Mouse (Mus musculus): ENCODE measurements around the gene Rab8b. TPM values are rescaled to one million over a fixed set of nuclear protein-coding genes. Genes with fewer than 3 reads are reported as not detected.

Gene Rab8b
- 10 to 100 TPM in 1 of 2 experiments, 1 to 10 TPM in 1; 9.5 to 10.3 TPM for total RNA-seq (2021)

DNA sequence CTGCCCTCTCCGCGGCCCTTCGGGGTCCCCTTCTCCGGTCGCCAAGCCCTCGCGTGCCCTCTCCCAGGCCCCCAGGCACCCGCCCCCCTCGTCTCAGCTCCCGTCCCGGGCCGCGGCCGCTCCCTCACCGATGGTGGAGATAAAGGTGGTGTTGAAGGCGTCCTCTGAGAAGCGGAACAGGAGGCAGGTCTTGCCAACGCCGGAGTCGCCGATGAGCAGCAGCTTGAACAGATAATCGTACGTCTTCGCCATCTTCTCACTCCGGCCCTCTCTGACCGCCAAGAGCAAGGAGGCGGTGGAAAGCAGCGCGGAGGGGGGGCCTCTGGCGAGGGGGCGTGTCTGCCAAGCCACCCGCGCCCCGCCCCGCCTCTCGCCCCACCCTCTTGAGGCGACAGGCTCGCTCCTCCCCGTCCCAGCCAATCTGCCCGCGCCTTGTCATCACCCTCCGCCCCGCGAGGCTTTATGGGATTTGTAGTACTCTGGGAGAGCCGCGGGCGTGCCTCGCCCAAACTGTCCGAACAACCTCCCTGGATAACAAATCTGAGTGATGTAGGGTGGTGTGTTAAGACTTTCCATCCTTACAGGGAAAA lies at the start of gene Rab8b:
TSS of gene Rab8b (minus strand) at position 306 of the 590 bp plus-strand sequence.
- intact Hi-C loops (cut with DNase I) = loop anchor here (5.0 kb wide), 2 partner anchors 42 to 87 kb away; partner anchors contain the start of gene Aph1c
- DNase-seq = peak; percentile 94 to 95

DNA sequence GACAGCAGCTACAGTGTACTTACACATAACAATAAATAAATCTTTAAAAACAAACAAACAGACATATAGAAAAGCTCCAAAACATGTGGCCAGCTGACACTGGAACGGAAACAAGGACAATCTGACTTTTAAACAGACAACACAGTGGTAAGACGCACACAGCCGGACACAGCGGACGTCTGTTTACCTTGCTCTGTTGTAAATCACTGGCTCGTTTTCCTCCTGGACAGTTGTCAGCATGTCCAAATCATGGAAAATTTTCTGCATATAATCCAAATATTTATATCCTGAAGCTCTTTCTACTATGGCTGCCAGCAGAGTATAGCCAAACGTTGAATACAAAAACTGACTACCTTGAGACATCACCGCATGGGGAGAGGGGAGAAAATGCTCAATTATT lies 48.0 kb upstream of the Rab8b start:
- DNase-seq = no peak
- intact Hi-C loops (cut with DNase I) = no loop called here

DNA sequence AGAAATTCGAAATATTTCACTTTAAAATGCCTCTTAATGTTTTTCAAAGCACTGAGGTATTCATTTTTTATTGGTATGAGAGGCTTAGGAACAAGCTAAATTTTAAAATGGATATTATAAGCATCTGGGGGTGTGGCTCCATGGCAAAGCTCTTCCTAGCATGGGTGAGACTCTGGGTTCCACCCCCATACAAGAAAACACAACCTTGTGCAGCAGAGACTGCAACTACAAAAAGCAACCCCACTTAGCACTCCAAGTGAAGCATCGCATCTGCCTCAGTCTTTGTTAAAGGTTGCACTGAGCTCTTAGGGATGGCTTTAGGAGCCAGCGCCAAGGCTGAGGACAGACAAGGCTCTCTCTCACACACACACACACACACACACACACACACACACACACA lies 42.0 kb upstream of the Rab8b start:
- DNase-seq = no peak
- intact Hi-C loops (cut with DNase I) = no loop called here

DNA sequence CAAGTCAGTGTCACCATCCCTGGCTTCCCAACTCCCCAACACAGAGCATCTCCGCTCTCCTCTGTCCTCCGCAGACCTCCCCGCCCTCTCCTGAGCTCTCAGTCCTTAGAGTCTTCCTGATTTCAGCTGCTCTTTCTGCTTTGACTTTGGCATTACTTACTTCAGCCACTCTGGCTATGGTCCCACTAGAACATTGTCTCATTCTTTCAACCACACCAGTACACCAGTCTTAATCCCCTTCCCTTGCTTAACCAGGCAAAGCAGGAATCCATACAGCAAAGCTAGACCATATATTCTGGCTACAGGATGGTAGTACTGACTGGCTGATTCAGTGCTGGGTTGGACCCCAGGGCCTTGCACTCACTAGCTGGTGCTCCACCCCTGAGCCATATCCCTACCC lies 38.0 kb upstream of the Rab8b start:
- no peak for DNase-seq
- intact Hi-C loops (cut with DNase I) = no loop called here

DNA sequence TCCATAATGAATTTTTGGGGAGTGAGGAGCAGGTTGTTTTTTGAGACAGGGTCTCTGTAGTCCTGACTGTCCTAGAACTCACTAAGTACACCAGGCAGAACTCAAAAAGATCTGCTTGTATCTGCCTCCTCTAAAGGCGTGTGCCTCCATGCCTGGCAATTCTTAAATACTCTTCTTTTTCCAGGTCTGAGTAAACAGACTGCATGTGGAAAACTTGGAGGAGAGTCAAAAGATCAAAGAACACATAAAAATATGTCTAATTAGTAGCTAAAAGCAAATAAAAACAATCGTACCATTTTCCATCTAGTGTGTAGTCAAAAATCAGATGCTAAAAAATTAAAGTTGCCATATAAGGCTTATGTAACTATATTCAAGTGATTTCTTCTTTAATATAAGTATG lies 33.4 kb upstream of the Rab8b start:
- no peak for DNase-seq
- intact Hi-C loops (cut with DNase I) = no loop called here

DNA sequence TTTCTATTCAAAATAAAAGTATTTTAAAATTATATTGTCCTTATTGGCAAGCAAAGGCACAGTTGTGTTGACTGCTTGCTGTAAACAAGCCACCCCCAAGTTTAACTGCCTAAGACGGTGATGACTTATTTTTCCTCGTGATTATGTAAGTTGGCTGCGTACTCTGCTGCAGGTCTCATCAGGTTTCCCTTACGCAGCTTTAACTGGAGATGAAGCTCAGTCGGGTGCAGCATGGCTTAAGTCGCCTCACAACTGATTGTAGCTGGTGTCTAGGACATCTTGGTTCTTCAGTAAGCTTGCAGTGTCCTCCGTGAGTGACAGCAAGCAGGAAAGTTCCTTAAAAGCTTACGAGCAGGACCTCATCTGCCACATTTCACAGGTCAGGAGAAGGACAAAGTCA lies 32.8 kb upstream of the Rab8b start:
- intact Hi-C loops (cut with DNase I) = no loop called here
- no peak for DNase-seq

DNA sequence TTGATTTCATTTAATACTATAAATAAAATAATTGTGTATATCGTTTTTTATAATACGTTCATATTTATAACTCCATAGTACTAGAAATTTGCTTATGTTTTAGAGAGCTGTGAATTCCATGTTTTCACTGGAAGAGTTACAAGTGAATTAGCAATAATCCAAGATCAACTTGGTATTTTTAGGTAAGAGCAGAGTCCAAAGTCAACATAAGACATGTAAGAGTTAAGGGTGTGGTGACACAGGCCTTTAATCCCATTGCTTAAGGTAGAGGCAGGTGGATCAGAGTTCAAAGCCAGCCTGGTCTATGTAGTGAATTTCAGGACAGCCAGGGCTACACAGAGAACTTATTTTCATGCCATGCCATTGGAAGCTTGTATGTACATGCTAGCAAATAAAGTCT lies 29.0 kb upstream of the Rab8b start:
- intact Hi-C loops (cut with DNase I) = no loop called here
- no peak for DNase-seq

DNA sequence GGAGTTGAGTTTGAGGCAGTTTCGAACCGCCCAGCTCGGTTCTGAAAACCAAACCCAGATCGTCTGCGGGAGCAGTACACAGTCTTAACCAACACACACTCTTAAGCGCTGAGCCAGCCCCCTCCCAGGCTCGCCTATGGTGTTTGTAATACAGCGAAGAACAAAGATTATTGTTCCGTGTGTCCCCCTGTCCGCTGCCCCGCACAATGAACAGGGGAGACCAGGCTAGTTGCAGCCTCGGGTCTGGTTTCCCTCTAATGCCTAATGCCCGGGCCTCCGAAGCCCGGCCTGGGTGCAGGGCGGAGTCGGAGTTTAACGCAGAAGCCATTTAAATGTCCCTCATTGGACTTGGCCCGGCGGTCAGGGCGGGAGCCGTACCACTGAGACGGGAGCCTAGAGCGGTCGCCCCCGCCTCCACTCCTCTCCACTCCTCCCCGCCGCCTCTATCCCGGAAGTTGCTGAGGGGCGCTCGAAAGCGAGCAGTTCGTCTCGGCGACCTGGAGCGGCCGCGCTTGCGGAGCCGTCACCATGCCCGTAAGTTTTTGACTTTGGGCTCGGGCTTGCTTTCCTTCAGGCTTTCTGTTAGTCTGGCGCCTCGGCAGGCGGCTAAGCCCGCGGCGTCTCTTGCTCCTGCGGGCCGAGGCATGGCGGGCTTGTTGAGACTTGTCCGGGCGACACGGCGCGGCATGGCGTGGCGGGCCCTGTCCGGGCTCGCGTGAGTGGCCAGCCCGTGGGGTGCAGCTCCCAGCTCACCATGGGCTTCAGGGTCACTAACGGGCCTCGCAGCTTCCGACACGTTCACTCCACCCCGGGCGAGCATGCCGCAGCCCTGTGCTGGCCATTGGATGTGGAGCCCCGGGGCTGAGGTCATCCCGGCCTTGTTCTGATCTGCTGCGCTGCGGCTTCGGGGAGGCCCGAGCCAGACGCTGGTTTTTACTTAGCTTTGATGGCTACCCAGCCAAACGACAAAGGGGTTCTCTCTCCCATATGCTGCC lies 26.5 kb upstream of the Rab8b start, which contains the start of gene Rps27l:
TSS of gene Rps27l (plus strand) at position 440 of the 995 bp plus-strand sequence.
- intact Hi-C loops (cut with DNase I) = loop anchor here (2.0 kb wide), 1 partner anchor 29 kb away; the partner anchor contains the start of gene Lactb
- DNase-seq = peak; percentile 95

DNA sequence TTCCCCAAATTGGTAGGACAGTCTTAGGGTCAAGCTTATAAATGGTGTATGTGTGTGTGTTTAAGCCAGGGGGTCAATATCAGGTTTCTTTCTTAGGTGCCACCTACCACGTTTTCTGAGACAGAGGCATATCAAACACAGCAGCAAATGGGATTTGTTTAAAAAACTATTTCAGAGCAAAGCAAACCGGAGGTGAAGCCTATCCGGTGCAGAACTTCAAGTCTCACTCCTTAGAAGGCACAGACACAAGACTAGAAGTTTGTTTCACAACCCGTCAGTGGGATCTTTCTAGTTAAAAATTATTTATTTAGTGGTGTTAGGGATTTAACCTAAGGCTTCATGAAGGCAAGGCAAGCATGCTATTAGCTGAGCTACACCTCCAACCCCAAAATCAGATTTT lies 25.7 kb upstream of the Rab8b start:
- intact Hi-C loops (cut with DNase I) = no loop called here
- no peak for DNase-seq

DNA sequence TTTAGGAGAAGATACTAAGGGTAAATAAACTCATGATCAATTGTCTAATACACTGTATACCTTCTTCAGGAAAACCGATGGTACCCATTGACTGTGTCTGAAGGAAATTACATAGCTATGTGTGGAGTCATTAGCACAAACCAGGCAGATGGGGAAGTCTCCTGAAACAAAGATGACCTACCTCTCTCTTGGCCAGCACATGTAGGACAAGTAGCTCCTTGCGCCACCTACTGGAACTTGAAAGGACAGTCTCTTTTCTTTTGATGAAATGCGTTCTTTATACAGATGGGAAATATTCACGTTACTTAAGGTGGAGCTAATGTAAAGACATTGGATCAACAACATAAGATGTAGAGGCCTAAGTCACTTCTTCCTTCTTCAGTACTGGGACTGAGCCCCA lies 19.3 kb upstream of the Rab8b start:
- intact Hi-C loops (cut with DNase I) = loop anchor here (1.0 to 10.0 kb wide), 4 partner anchors 82 to 293 kb away; no protein-coding TSS in a partner anchor
- DNase-seq = peak in 1 of 2 experiments; percentile 23

DNA sequence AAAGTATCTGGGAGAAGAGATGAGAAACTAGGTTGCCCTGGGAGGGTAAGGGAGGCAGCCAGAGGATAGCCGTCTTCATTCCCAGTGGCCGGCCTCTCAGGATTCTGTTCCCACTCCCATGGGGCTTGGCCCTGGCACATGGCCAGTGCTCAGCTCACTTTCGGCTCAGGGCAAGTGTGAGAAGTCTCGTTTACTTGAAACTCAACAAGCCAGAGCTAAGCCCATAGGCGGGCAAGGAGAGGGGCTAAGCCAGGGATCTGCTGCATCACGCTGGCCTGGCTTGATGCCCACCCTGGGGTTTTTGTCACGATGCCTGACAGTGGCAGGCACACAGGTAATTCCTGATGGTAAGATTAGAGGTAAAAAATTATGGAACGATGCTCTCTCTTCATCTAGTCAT lies 18.0 kb upstream of the Rab8b start:
- intact Hi-C loops (cut with DNase I) = loop anchor here (5.0 to 10.0 kb wide), 3 partner anchors 80 to 233 kb away; no protein-coding TSS in a partner anchor
- DNase-seq = peak in 1 of 2 experiments; percentile 57

DNA sequence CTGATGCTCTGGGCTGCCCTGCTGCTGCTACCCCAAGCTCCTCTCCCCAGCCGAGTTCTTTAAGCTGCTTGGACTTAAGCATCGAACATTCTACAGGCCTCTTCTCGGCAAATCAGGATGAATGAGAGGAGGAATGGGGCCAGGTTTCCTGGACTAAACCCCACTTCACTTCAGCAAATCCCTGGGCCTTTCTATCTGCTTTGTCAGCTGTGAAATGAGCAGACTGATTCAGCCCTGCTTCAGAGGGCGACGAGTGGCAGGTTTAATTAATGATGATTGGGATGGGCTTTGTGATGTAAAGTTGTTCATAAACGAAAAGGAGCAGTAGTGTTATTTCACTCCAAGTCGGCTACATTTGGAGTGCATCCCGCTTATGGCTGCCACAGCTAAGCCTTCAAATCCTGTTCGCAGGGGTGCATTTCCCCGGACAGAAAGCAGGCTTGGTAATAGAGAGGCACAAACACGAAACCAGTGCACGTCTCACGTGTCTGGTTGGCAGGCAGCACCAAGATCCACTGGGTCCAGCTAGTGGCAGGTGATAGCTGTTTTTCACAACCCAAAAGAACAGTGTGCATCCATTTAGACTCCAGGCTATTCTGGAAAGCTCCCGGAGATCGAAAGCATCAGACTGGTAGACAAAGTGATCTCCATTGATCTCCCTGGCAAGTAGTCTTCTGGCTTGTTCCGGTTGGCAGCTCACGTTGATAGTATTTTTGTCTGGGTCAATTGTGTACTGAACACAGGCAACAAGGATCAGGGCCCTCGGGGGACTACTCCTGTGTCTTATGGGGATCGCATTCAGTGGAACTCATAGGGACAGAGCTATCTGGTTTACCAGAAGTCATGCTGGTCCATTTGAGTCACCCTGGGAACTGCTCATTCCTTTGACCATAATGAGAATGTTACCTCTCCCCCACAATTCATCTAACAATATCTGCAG lies 14.7 kb upstream of the Rab8b start:
- intact Hi-C loops (cut with DNase I) = loop anchor here (10.0 kb wide), 1 partner anchor 229 kb away; no protein-coding TSS in a partner anchor
- DNase-seq = no peak

DNA sequence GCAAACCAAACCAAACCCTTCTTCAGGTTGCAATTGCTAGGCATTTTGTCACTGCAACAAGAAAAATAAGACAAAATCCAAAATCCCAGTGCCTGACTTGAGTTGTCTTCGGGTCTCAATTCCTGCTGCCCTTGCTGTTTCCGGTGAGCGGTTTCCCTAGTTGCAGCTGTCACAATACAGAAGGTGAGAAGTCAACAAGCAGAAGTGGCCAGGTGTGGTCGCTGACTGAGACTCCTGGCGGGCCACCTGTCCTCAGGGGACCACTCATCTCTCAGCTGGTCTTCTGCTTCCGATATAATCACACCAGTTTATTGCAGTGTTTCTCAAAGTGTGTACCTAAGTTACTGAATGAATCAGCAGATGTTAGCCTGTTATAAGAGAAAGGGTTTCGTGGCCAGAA lies 10.9 kb upstream of the Rab8b start:
- intact Hi-C loops (cut with DNase I) = loop anchor here (10.0 kb wide), 1 partner anchor 226 kb away; no protein-coding TSS in a partner anchor
- no peak for DNase-seq

DNA sequence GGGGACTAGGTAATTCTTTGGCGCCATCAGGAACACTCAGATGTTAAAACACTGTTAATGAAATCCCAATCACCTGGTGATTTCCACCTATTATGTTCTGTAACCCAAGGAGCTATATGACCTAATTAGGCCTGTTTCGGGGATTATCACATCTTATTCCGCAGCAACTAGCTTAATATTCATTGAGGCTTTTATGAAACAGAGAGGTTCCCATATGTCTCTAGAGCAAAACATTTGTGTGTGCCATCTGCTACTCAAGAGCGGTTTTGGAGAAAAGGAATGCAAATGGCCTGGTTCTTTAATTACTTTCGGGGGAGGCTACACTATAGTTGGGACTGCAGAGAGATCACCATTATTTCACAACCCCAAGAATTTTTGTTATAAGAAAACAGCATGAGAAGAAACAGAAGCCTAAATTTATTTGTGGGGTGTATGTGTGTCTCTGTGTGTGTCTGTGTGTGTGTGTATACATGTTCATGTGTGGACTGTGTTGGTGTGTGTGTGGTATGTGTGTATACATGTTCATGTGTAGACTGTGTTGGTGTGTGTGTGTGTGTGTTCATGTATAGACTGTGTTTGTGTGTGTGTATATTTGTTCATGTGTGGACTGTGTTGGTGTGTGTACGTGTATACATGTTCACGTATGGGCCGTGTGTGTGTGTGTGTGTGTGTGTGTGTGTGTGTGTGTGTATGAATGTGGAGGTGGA lies 8.4 kb upstream of the Rab8b start:
- no peak for DNase-seq
- intact Hi-C loops (cut with DNase I) = no loop called here

DNA sequence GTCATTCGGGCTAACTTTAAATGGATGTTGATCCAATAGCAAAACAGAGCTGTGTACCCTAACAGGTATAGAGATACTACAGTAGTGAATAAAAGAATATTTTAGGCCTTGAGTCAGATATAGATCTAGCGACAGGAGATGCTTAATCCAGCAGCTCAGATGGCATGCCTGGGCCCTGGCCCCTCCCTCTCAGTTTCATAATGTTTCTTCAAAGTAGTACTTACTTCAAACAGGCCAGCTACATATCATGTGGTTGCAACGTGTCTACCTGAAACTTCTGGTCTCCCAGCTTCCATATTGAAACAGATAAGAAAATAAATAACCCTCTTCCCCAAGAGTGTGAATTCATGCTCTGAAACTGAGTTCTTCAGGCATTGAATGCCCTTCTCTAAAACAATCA lies 6.4 kb upstream of the Rab8b start:
- intact Hi-C loops (cut with DNase I) = no loop called here
- DNase-seq = no peak

DNA sequence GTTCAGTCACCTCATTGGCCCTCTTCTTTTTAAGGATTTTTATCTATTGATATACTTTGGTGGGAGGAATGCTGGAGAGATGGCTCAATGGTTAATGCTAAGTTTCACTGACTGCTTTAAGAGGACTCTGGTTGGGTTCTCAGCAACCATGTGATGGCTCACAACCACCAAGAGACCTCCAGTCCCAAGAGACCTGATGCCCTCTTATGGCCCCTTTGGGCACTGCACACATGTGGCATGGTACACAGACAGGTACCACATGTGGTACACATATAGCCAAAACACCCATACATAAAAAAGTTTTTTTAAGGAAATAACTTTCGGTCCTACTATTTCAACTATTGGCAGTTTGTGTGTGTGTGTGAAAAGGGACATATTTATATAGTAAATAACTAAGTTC lies 2.6 kb upstream of the Rab8b start:
- no peak for DNase-seq
- intact Hi-C loops (cut with DNase I) = no loop called here

DNA sequence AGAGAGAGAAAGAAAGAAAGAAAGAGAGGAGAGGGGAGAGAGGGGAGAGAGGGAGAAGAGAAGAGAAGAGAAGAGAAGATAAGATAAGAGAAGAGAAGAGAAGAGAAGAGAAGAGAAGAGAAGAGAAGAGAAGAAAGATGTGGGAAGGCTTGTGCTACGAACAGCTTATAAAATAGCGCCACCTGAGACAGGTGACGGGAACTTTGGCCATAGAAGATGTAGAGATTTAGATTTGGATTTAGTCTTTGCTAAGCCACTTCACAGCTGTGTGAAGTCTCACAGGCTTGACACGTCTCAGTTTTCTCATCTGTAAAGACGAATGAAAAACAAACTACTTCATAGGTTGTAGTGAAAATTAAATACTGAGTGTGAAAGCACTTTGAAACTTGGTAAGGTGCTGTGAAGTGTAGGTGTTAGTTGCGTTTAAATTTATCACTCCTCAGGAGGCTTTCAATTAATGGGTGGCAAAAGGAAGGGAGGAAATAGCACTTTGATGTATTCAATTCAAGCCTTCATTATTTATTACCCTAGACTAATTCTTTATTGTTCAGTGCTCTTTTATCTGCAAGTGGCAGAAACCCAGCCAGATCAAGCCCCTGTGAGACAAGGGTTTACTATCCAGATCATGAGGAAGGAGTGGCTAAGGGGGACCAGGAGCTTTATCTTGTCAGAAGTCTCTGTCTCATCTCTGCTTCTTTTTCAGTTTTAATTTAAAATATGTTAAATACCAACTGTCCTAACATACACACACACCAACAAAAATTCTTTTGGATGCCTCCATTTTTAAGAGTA lies 1.2 kb upstream of the Rab8b start:
- no peak for DNase-seq
- intact Hi-C loops (cut with DNase I) = loop anchor here (2.0 kb wide), 1 partner anchor 22 kb away; no protein-coding TSS in a partner anchor

DNA sequence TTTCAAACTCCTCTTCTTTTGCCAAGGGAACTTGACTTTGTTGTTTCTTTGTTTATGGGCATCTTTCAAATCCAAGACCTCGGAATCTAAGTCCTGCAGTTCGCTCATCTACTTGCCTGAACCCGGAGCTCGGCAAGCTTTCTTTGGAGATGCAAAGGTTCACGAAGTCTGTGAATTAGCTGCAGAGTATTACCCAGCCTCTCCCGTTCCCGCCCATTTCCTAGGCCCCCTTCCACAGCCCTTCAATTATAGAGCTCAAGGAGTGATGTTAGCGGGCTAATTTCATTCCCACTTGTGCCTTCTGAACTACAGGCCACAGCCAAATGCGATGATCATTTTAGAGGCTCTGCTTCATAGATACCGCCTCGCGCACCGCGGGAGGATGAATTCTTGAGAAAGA lies 494 bp upstream of the Rab8b start:
- intact Hi-C loops (cut with DNase I) = loop anchor here (2.0 to 5.0 kb wide), 3 partner anchors 23 to 88 kb away; partner anchors contain the start of gene Aph1c
- DNase-seq = no peak
